Mouse (Mus musculus) thymus, adult 2 months (tissue): Measurements from ENCODE around the gene Gm20388.

Source experiments
- CTCF ChIP-seq: fragments of 200-500 bp; IDR thresholded peaks from 2 replicates; pipeline ENCODE4 v1.5.1; 2012; ENCODE audit warnings: mild to moderate bottlenecking, control low read depth, low read length, moderate library complexity, borderline replicate concordance; ENCODE audit not compliant: control insufficient read depth, poor library complexity, insufficient read depth; ENCODE audit errors: extremely low read depth
- POLR2A ChIP-seq: fragments of 200-500 bp; IDR thresholded peaks from 2 replicates; pipeline ENCODE4 v1.6.1; 2012; ENCODE audit warnings: mild to moderate bottlenecking, low read length, control low read depth, moderate library complexity; ENCODE audit not compliant: control insufficient read depth, poor library complexity, insufficient read depth; ENCODE audit errors: extremely low read depth

- no peak for TF ChIP-seq CTCF
- TF ChIP-seq POLR2A = no peak
These were observed 1092.4 kb downstream of the Gm20388 start for GRCm38 (mm10) chr8:121002871-121003539.
